Mouse (Mus musculus): Measurements from ENCODE around the gene Uvrag.

Gene Uvrag

GRCm38 (mm10) chr7:98935193-98935592, 205.7 kb downstream of the Uvrag start:
- DNase-seq (ENCODE audit: low read depth, low spot score), result no peak

- DNase-seq (ENCODE audit: low read depth, low spot score), result no peak
Measured at GRCm38 (mm10) chr7:98928336-98929025, 212.5 kb downstream of the Uvrag start.

GRCm38 (mm10) chr7:98926906-98927528, 213.9 kb downstream of the Uvrag start:
- DNase-seq (ENCODE audit: low read depth, low spot score), result peak; percentile 7

GRCm38 (mm10) chr7:98924380-98924869, 216.5 kb downstream of the Uvrag start:
- DNase-seq (ENCODE audit: low read depth, low spot score), result no peak

- DNase-seq (ENCODE audit: low read depth, low spot score), result no peak
Measured at GRCm38 (mm10) chr7:98922984-98923383, 218.0 kb downstream of the Uvrag start.

- DNase-seq (ENCODE audit: low read depth, low spot score), result no peak
Measured at GRCm38 (mm10) chr7:98917407-98917806, 223.5 kb downstream of the Uvrag start.

GRCm38 (mm10) chr7:98916581-98916980, 224.4 kb downstream of the Uvrag start:
- no peak for DNase-seq (ENCODE audit: low read depth, low spot score)

GRCm38 (mm10) chr7:98912953-98913360, 228.0 kb downstream of the Uvrag start:
- DNase-seq (ENCODE audit: low read depth, low spot score), result no peak

GRCm38 (mm10) chr7:98911276-98911675, 229.7 kb downstream of the Uvrag start:
- DNase-seq (ENCODE audit: low read depth, low spot score), result no peak

GRCm38 (mm10) chr7:98910712-98911111, 230.2 kb downstream of the Uvrag start:
- no peak for DNase-seq (ENCODE audit: low read depth, low spot score)

- no peak for DNase-seq (ENCODE audit: low read depth, low spot score)
Measured at GRCm38 (mm10) chr7:98910164-98910563, 230.8 kb downstream of the Uvrag start.

- DNase-seq (ENCODE audit: low read depth, low spot score), result no peak
Measured at GRCm38 (mm10) chr7:98907476-98907875, 233.5 kb downstream of the Uvrag start.

- DNase-seq (ENCODE audit: low read depth, low spot score), result no peak
Measured at GRCm38 (mm10) chr7:98904659-98905362, 236.1 kb downstream of the Uvrag start.

- no peak for DNase-seq (ENCODE audit: low read depth, low spot score)
Measured at GRCm38 (mm10) chr7:98903884-98904283, 237.1 kb downstream of the Uvrag start.

- DNase-seq (ENCODE audit: low read depth, low spot score), result peak; percentile 23
Measured at GRCm38 (mm10) chr7:98901120-98901519, 239.8 kb downstream of the Uvrag start.

- DNase-seq (ENCODE audit: low read depth, low spot score), result no peak
Measured at GRCm38 (mm10) chr7:98899815-98900214, 241.1 kb downstream of the Uvrag start.

- DNase-seq (ENCODE audit: low read depth, low spot score), result no peak
Measured at GRCm38 (mm10) chr7:98897323-98897722, 243.6 kb downstream of the Uvrag start.

GRCm38 (mm10) chr7:98895501-98896095, 245.3 kb downstream of the Uvrag start:
- DNase-seq (ENCODE audit: low read depth, low spot score), result no peak

- DNase-seq (ENCODE audit: low read depth, low spot score), result no peak
Measured at GRCm38 (mm10) chr7:98894768-98895167, 246.2 kb downstream of the Uvrag start.

- no peak for DNase-seq (ENCODE audit: low read depth, low spot score)
Measured at GRCm38 (mm10) chr7:98894305-98894704, 246.6 kb downstream of the Uvrag start.

GRCm38 (mm10) chr7:98893144-98893543, 247.8 kb downstream of the Uvrag start:
- DNase-seq (ENCODE audit: low read depth, low spot score), result no peak

GRCm38 (mm10) chr7:98889211-98889610, 251.7 kb downstream of the Uvrag start:
- no peak for DNase-seq (ENCODE audit: low read depth, low spot score)

Data from ES-CJ7 (cell line).